Mouse (Mus musculus) myocyte (in vitro differentiated cells): ENCODE measurements around the gene Atp2b2. TPM values are rescaled to one million over a fixed set of nuclear protein-coding genes. Genes with fewer than 3 reads are reported as not detected.

ENCODE experiments used
- H3K27me3 ChIP-seq: one replicate; pipeline ENCODE4 v1.6.1; 2011; ENCODE audit not compliant: control insufficient read depth, insufficient read depth, insufficient read length
- H3K36me3 ChIP-seq: one replicate; pipeline ENCODE4 v1.6.1; 2011; ENCODE audit not compliant: control insufficient read depth, insufficient read depth
- H3K4me2 ChIP-seq: one replicate; pipeline ENCODE4 v1.6.1; 2011; ENCODE audit warnings: low read depth, control low read depth
- H3K4me3 ChIP-seq: one replicate; pipeline ENCODE4 v1.5.1; 2011; ENCODE audit warnings: mild to moderate bottlenecking, control low read depth, moderate library complexity
- H3K79me2 ChIP-seq: one replicate; pipeline ENCODE4 v1.6.1; 2011; ENCODE audit not compliant: control insufficient read depth, insufficient read depth
- H3ac ChIP-seq: one replicate; pipeline ENCODE4 v1.6.1; 2011; ENCODE audit not compliant: control insufficient read depth, insufficient read length
- CEBPB ChIP-seq: IDR thresholded peaks from 2 replicates; pipeline ENCODE4 v1.6.1; 2011; ENCODE audit warnings: mild to moderate bottlenecking, moderate library complexity; ENCODE audit not compliant: poor library complexity, insufficient read depth, severe bottlenecking
- E2F4 ChIP-seq: IDR thresholded peaks from one replicate; pipeline ENCODE4 v1.6.1; 2011; ENCODE audit warnings: mild to moderate bottlenecking, control low read depth, moderate library complexity; ENCODE audit not compliant: insufficient read depth
- MAX ChIP-seq: IDR thresholded peaks from one replicate; pipeline ENCODE4 v1.6.1; 2011; ENCODE audit warnings: low read depth, mild to moderate bottlenecking, control low read depth
- MYOD1 ChIP-seq, 3 experiments: IDR thresholded peaks; one replicate each; pipeline ENCODE4 v1.6.1; 2011; ENCODE audit warnings: control low read depth in 2 of 3, low read depth in 2 of 3, mild to moderate bottlenecking in 2 of 3, moderate library complexity in 1 of 3; ENCODE audit not compliant: insufficient read length in 2 of 3, control insufficient read depth in 1 of 3
- MYOG ChIP-seq, 3 experiments: IDR thresholded peaks; one replicate each; pipeline ENCODE4 v1.6.1; 2011; ENCODE audit warnings: control low read depth in 2 of 3, low read depth in 2 of 3, mild to moderate bottlenecking in 2 of 3; ENCODE audit not compliant: insufficient read length in 2 of 3, control insufficient read depth in 1 of 3, insufficient read depth in 1 of 3
- POLR2A ChIP-seq: IDR thresholded peaks from one replicate; pipeline ENCODE4 v1.6.1; 2011; ENCODE audit warnings: low read depth, mild to moderate bottlenecking, control low read depth, moderate library complexity; ENCODE audit not compliant: insufficient read length
- POLR2AphosphoS2 ChIP-seq: IDR thresholded peaks from one replicate; pipeline ENCODE4 v1.6.1; 2011; ENCODE audit warnings: low read depth, control low read depth; ENCODE audit not compliant: insufficient read length
- REST ChIP-seq: IDR thresholded peaks from one replicate; pipeline ENCODE4 v1.6.1; 2011; ENCODE audit warnings: mild to moderate bottlenecking, control low read depth, moderate library complexity; ENCODE audit not compliant: insufficient read depth, insufficient read length
- SRF ChIP-seq: IDR thresholded peaks from one replicate; pipeline ENCODE4 v1.6.1; 2011; ENCODE audit warnings: low read depth; ENCODE audit not compliant: control insufficient read depth, insufficient read length
- TCF12 ChIP-seq: IDR thresholded peaks from one replicate; pipeline ENCODE4 v1.6.1; 2011; ENCODE audit warnings: mild to moderate bottlenecking, control low read depth; ENCODE audit not compliant: poor library complexity, insufficient read depth, severe bottlenecking
- TCF3 ChIP-seq: IDR thresholded peaks from one replicate; pipeline ENCODE4 v1.6.1; 2011; ENCODE audit warnings: low read depth, control low read depth; ENCODE audit not compliant: insufficient read length
- USF1 ChIP-seq: IDR thresholded peaks from one replicate; pipeline ENCODE4 v1.6.1; 2011; ENCODE audit warnings: low read depth, mild to moderate bottlenecking, control low read depth, moderate library complexity
- polyA plus RNA-seq: library from polyadenylated mRNA; unstranded; fragments of >200 nt; fragmentation: generic; extraction: Trizol; gene quantifications from one replicate; pipeline ENCODE4 v1.2.1, GENCODE M21; 2012; ENCODE audit warnings: missing spikeins

The Atp2b2 gene
- polyA plus RNA-seq, 1 experiment, result not detected

DNA sequence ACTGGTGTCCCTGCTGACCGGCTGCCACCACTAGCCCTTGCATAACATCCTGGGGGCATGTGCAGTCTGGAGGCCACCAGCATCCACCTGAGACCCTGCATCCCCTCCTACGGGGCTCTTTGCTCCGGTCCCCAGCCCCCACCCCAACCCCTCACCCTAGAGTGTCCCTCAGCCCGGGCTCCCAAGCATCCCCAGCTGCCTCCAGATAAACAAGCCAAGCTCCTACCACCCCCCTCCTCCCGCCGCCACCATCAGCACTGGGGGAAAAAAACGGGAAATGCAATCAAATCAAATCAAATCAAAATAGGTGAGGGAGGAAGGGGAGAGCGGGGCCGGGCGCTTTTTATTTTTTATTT is 151.6 kb downstream of the Atp2b2 start:
- peaks cover 59% of the 10 kb centered on the region for H3K27me3 ChIP-seq
- H3K36me3 ChIP-seq, result no peaks in the 10 kb centered on the region
- H3K79me2 ChIP-seq, result no peaks in the 10 kb centered on the region
- H3ac ChIP-seq, result no peak overlapping the region
- H3K4me2 ChIP-seq, result no peak overlapping the region
- H3K4me3 ChIP-seq, result no peak overlapping the region
- TF ChIP-seq SRF (no peak), MYOD1 (IDR thresholded peaks at IDR 0.05; ENCODE audit: control insufficient read depth in 1 of 3, insufficient read length in 2 of 3, low read depth in 2 of 3) (no peak), TCF3 (no peak), USF1 (no peak), TCF12 (no peak), MYOG (IDR thresholded peaks at IDR 0.05; ENCODE audit: control insufficient read depth in 1 of 3, insufficient read depth in 1 of 3, insufficient read length in 2 of 3, low read depth in 2 of 3) (no peak), POLR2A (no peak), POLR2AphosphoS2 (no peak), E2F4 (no peak), MAX (no peak), CEBPB (no peak), REST (no peak)

DNA sequence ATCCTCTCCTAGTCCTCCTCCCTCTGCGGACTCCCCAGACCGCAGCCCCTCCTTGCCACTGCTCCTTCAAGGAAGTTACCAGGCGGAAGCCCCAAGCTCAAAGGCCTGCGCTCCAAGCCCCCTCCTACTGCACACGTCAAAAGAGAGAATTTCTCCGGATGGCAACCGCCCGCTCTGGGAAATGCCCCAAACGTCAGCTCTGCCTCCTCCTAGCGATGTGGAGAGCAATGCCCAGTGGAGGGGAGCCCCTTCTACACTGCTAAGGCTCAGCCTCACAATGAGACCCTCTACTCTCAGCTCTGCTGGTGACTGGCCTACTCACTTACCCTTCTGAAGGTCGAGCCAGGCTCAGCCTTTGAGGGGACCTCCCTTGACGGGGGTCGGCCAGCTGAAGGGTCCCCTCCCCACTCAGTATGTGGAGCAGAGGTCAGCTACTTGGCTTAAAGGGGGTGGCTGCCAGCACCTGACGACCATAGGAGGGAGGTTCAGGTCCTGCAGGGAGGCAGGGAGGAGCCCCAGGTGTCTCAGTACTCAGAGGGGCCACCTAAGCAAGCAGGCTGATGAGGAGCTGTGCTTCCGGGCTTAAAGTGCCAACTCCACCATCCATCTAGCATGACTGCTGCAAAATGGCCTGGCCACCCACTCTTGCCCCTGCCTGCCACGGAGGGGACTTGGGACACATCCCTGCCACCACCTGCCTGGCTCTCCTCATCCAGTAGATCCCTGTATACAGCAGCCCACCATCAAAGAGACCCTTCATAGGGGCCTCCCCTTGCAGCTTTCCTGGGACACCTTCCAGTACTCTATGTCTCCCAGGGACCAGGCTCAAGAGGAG is 152.2 kb downstream of the Atp2b2 start:
- Histone ChIP-seq H3K27me3 (peaks cover 61% of the 10 kb centered on the region), H3K36me3 (no peaks in the 10 kb centered on the region), H3K4me2 (no peak overlapping the region), H3ac (no peak overlapping the region), H3K79me2 (no peaks in the 10 kb centered on the region), H3K4me3 (no peak overlapping the region)
- TF ChIP-seq USF1, result no peak
- no peak for TF ChIP-seq TCF3
- TF ChIP-seq MYOG (IDR thresholded peaks at IDR 0.05; ENCODE audit: control insufficient read depth in 1 of 3, insufficient read depth in 1 of 3, insufficient read length in 2 of 3, low read depth in 2 of 3), result no peak
- TF ChIP-seq POLR2A, result no peak
- no peak for TF ChIP-seq TCF12
- TF ChIP-seq MAX, result no peak
- TF ChIP-seq REST, result no peak
- TF ChIP-seq CEBPB, result no peak
- no peak for TF ChIP-seq MYOD1 (IDR thresholded peaks at IDR 0.05; ENCODE audit: control insufficient read depth in 1 of 3, insufficient read length in 2 of 3, low read depth in 2 of 3)
- TF ChIP-seq SRF, result no peak
- TF ChIP-seq POLR2AphosphoS2, result no peak
- no peak for TF ChIP-seq E2F4

DNA sequence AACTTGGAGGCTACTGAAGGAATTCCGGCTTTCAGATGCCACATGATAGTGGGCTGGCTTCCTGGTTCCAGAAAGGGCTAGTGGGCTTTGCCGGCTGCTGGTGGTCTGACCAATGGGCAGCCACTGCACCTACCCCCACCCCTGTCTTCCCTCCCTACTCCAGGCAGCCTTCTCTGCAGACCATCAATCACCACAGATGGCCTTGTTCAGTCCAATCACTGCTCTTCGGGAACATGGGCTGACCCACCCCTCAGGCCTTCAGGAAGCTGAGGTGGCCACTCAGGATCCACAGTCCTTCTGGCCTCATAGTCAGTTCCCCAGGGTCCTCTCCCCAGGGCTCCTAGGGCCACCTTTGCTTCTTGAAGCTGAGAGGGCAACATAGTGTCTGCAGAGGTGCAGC is 153.2 kb downstream of the Atp2b2 start:
- Histone ChIP-seq H3K4me3 (no peak overlapping the region), H3K27me3 (peaks cover 61% of the 10 kb centered on the region), H3K79me2 (no peaks in the 10 kb centered on the region), H3ac (no peak overlapping the region), H3K36me3 (no peaks in the 10 kb centered on the region), H3K4me2 (no peak overlapping the region)
- no peak for TF ChIP-seq MAX

DNA sequence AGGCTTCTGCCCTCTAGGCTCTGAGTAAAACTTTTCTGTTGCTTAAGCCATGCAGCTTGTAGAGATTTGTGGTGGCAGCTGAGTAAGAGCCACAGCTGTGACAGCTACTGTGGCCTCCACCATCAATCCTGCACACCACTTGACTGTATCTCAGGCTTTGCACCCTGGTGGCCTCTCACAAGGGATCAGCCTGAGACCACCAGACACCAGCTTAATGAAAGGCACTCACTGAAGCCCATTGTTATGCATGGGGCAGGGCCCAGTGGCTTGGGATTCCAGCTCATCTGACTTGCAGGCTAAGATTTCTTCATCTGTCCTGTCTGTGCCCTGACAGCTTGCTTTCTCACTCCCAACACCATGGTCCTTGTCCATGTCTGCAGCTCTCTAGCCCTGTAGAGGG is 155.5 kb downstream of the Atp2b2 start:
- H3K4me2 ChIP-seq, result no peak overlapping the region
- no peak overlapping the region for H3ac ChIP-seq
- no peaks in the 10 kb centered on the region for H3K79me2 ChIP-seq
- TF ChIP-seq CEBPB (no peak), REST (no peak), MYOG (IDR thresholded peaks at IDR 0.05; ENCODE audit: control insufficient read depth in 1 of 3, insufficient read depth in 1 of 3, insufficient read length in 2 of 3, low read depth in 2 of 3) (no peak), SRF (no peak), POLR2A (no peak), POLR2AphosphoS2 (no peak), MAX (no peak), USF1 (no peak), MYOD1 (IDR thresholded peaks at IDR 0.05; ENCODE audit: control insufficient read depth in 1 of 3, insufficient read length in 2 of 3, low read depth in 2 of 3) (no peak), TCF3 (no peak), E2F4 (no peak), TCF12 (no peak)
- H3K36me3 ChIP-seq, result no peaks in the 10 kb centered on the region
- peaks cover 48% of the 10 kb centered on the region for H3K27me3 ChIP-seq
- no peak overlapping the region for H3K4me3 ChIP-seq

DNA sequence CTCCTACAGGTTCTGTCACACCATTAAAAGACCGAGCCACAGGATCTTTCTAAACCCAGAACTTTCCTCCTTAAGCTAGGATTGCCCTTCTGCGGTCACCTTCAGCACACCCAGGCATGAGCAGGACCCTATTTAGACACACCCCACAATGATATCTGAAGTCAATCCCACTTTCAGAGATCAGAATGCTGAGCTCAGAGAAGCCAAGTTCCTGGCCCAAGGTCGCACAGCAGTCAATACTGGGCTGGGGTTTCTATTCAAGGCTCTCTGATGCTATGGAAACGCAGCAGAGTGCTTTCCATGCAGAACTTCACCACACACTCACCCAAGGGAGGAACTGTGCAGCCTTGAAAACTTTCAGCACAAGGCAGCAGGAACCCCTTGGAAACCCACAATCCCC is 157.6 kb downstream of the Atp2b2 start:
- no peak for TF ChIP-seq MAX
- no peak for TF ChIP-seq SRF
- no peak for TF ChIP-seq MYOG (IDR thresholded peaks at IDR 0.05; ENCODE audit: control insufficient read depth in 1 of 3, insufficient read depth in 1 of 3, insufficient read length in 2 of 3, low read depth in 2 of 3)
- no peak for TF ChIP-seq TCF3
- no peak for TF ChIP-seq TCF12
- no peak for TF ChIP-seq POLR2A
- TF ChIP-seq POLR2AphosphoS2, result no peak
- TF ChIP-seq USF1, result no peak
- no peak for TF ChIP-seq MYOD1 (IDR thresholded peaks at IDR 0.05; ENCODE audit: control insufficient read depth in 1 of 3, insufficient read length in 2 of 3, low read depth in 2 of 3)
- no peak for TF ChIP-seq CEBPB
- no peak for TF ChIP-seq REST
- TF ChIP-seq E2F4, result no peak
- H3K4me2 ChIP-seq, result no peak overlapping the region
- no peaks in the 10 kb centered on the region for H3K79me2 ChIP-seq
- peaks cover 27% of the 10 kb centered on the region for H3K27me3 ChIP-seq
- no peak overlapping the region for H3K4me3 ChIP-seq
- no peak overlapping the region for H3ac ChIP-seq
- H3K36me3 ChIP-seq, result no peaks in the 10 kb centered on the region
